Mouse (Mus musculus) retina, postnatal 1 day (tissue): Measurements from ENCODE around the gene Scg5.

Source experiments
- DNase-seq: peaks from one replicate; pipeline ENCODE4 v3.0.0-alpha.2; 2012

The Scg5 gene

GRCm38 (mm10) chr2:113749309-113749708 is 79.6 kb downstream of the Scg5 start:
- DNase-seq = no peak

GRCm38 (mm10) chr2:113728581-113728980 is 100.3 kb downstream of the Scg5 start:
- no peak for DNase-seq
